Mouse (Mus musculus): ENCODE results near the gene Vmn2r82. TPM values are rescaled to one million over a fixed set of nuclear protein-coding genes. Genes with fewer than 3 reads are reported as not detected.

Gene Vmn2r82
- polyA plus RNA-seq (2014; fragmentation: Illumina TruSeq; extraction: RNeasy Lipid Tissue Mini Kit (QIAGEN cat#74804); ENCODE audit: low read depth, low replicate concordance): not detected

GRCm38 (mm10) chr10:79356220-79356619 is at the start of gene Vmn2r82:
TSS of gene Vmn2r82 (plus strand) at chr10:79356520.

Other genes starting within 250 kb of the Vmn2r82 start
- gene Vmn2r80, start 207.8 kb upstream of the Vmn2r82 start, polyA plus RNA-seq (2014; fragmentation: Illumina TruSeq; extraction: RNeasy Lipid Tissue Mini Kit (QIAGEN cat#74804); ENCODE audit: low read depth, low replicate concordance): not detected
- not detected for gene Vmn2r81, start 108.8 kb upstream of the Vmn2r82 start, polyA plus RNA-seq (2014; fragmentation: Illumina TruSeq; extraction: RNeasy Lipid Tissue Mini Kit (QIAGEN cat#74804); ENCODE audit: low read depth, low replicate concordance)
- gene Vmn2r83, start 112.2 kb downstream of the Vmn2r82 start, polyA plus RNA-seq (2014; fragmentation: Illumina TruSeq; extraction: RNeasy Lipid Tissue Mini Kit (QIAGEN cat#74804); ENCODE audit: low read depth, low replicate concordance): not detected
- gene Plpp2, start 177.3 kb downstream of the Vmn2r82 start, polyA plus RNA-seq (2014; fragmentation: Illumina TruSeq; extraction: RNeasy Lipid Tissue Mini Kit (QIAGEN cat#74804); ENCODE audit: low read depth, low replicate concordance): 9.2 TPM
- gene Mier2, start 198.7 kb downstream of the Vmn2r82 start, polyA plus RNA-seq (2014; fragmentation: Illumina TruSeq; extraction: RNeasy Lipid Tissue Mini Kit (QIAGEN cat#74804); ENCODE audit: low read depth, low replicate concordance): not detected
- gene Theg, start 230.8 kb downstream of the Vmn2r82 start, polyA plus RNA-seq (2014; fragmentation: Illumina TruSeq; extraction: RNeasy Lipid Tissue Mini Kit (QIAGEN cat#74804); ENCODE audit: low read depth, low replicate concordance): not detected

Measured in sigmoid colon, adult 10 weeks (tissue).